Mouse (Mus musculus) adrenal gland, postnatal 25 days (tissue): ENCODE results near the gene Ctsll3. TPM values are rescaled to one million over a fixed set of nuclear protein-coding genes. Genes with fewer than 3 reads are reported as not detected.

Experiments used
- total RNA-seq: library from RNA; stranded (reverse); gene quantifications from 2 replicates; pipeline ENCODE4 v1.2.3, GENCODE M21; 2021

Gene Ctsll3
- total RNA-seq, 1 experiment from 2014 or later = not detected

Other genes starting within 250 kb of the Ctsll3 start
- 10.8 and 11.5 TPM in 2 replicates for gene Dapk1, start 200.9 kb downstream of the Ctsll3 start, total RNA-seq
- not detected in 2 replicates for gene BC051665, start 16.5 kb downstream of the Ctsll3 start, total RNA-seq
- 177 and 206 TPM in 2 replicates for gene 4930486L24Rik, start 61.6 kb upstream of the Ctsll3 start, total RNA-seq
- not detected in 2 replicates for gene Gm49392, start 94.0 kb upstream of the Ctsll3 start, total RNA-seq
- 3.2 and 4.0 TPM in 2 replicates for gene Ctla2b, start 94.6 kb upstream of the Ctsll3 start, total RNA-seq
- gene Tpbpb, start 102.0 kb upstream of the Ctsll3 start, total RNA-seq = not detected in 2 replicates
- gene Gm49393, start 132.7 kb upstream of the Ctsll3 start, total RNA-seq = 1.6 TPM in 1 of 2 replicates, not detected in the other
- gene Gm49391, start 133.7 kb upstream of the Ctsll3 start, total RNA-seq = 0.94 TPM in 1 of 2 replicates, not detected in the other
- 23.6 and 28.2 TPM in 2 replicates for gene Ctla2a, start 133.8 kb upstream of the Ctsll3 start, total RNA-seq
- not detected in 2 replicates for gene Tpbpa, start 139.1 kb upstream of the Ctsll3 start, total RNA-seq
- gene Ctsj, start 203.1 kb upstream of the Ctsll3 start, total RNA-seq = not detected in 2 replicates
- not detected in 2 replicates for gene Ctsq, start 237.8 kb upstream of the Ctsll3 start, total RNA-seq